Mouse (Mus musculus): Measurements from ENCODE around the gene Chpf2. TPM values are rescaled to one million over a fixed set of nuclear protein-coding genes. Genes with fewer than 3 reads are reported as not detected.

Chpf2 gene
- 28.8 TPM for total RNA-seq (2023)

GRCm38 (mm10) chr5:24586547-24587199, at the start of gene Chpf2:
Gene Chpf2, plus strand, starts transcription at chr5:24586741.

GRCm38 (mm10) chr5:24540387-24541143, 46.0 kb upstream of the Chpf2 start, which contains the start of gene Asb10:
Gene Asb10, minus strand, starts transcription at chr5:24540978.

GRCm38 (mm10) chr5:24556709-24557108, 29.8 kb upstream of the Chpf2 start, which contains the start of gene 4931409K22Rik:
Gene 4931409K22Rik, minus strand, starts transcription at chr5:24556809.

GRCm38 (mm10) chr5:24577183-24577929, 9.2 kb upstream of the Chpf2 start, which contains the start of gene Abcf2:
Gene Abcf2, minus strand, starts transcription at chr5:24577467.

GRCm38 (mm10) chr5:24623986-24624821, 37.7 kb downstream of the Chpf2 start, which contains the start of gene Smarcd3:
Gene Smarcd3, minus strand, starts transcription at chr5:24624411.

Other genes starting within 250 kb of the Chpf2 start
- gene Kcnh2, start 235.1 kb upstream of the Chpf2 start, total RNA-seq (2023) = 8.0 TPM
- 0.15 TPM for gene Nos3, start 221.9 kb upstream of the Chpf2 start, total RNA-seq (2023)
- gene Atg9b, start 194.6 kb upstream of the Chpf2 start, total RNA-seq (2023) = 0.53 TPM
- gene Abcb8, start 193.1 kb upstream of the Chpf2 start, total RNA-seq (2023) = 17.6 TPM
- 0.41 TPM for gene Asic3, start 173.3 kb upstream of the Chpf2 start, total RNA-seq (2023)
- gene Cdk5, start 163.2 kb upstream of the Chpf2 start, total RNA-seq (2023) = 33.5 TPM
- 53.7 TPM for gene Slc4a2, start 162.9 kb upstream of the Chpf2 start, total RNA-seq (2023)
- 74.5 TPM for gene Fastk, start 141.5 kb upstream of the Chpf2 start, total RNA-seq (2023)
- 21.1 TPM for gene Tmub1, start 138.9 kb upstream of the Chpf2 start, total RNA-seq (2023)
- 88.7 TPM for gene Agap3, start 134.6 kb upstream of the Chpf2 start, total RNA-seq (2023)
- not detected for gene Gbx1, start 59.5 kb upstream of the Chpf2 start, total RNA-seq (2023)
- gene Asb10, start 45.8 kb upstream of the Chpf2 start, total RNA-seq (2023) = not detected
- gene 4931409K22Rik, start 29.9 kb upstream of the Chpf2 start, total RNA-seq (2023) = not detected
- gene Abcf2, start 9.3 kb upstream of the Chpf2 start, total RNA-seq (2023) = 42.8 TPM
- gene Smarcd3, start 37.7 kb downstream of the Chpf2 start, total RNA-seq (2023) = not detected
- gene Nub1, start 98.8 kb downstream of the Chpf2 start, total RNA-seq (2023) = 110 TPM
- not detected for gene Wdr86, start 144.0 kb downstream of the Chpf2 start, total RNA-seq (2023)
- not detected for gene Crygn, start 171.3 kb downstream of the Chpf2 start, total RNA-seq (2023)

Data from CD4-positive naive resting alpha-beta T cell, adult 76 days (primary cell).